Mouse (Mus musculus) ovary, adult 18-20 months (tissue): ENCODE measurements at regions not wholly inside any gene's neighbourhood (a gene's known extent, or its start where the extent isn't known, plus 50 kb on each side); places are given as distances from the start of the nearest gene placed in this dataset.
"Not testable (repeated sequence)": the region's sequence is repeated elsewhere in the genome, so short reads cannot be mapped to it uniquely, and the experiment has no call there.

Source experiments
- DNase-seq: peaks from one replicate; pipeline ENCODE4 v3.0.0; 2022; ENCODE audit warnings: low spot score, mixed read lengths

DNA sequence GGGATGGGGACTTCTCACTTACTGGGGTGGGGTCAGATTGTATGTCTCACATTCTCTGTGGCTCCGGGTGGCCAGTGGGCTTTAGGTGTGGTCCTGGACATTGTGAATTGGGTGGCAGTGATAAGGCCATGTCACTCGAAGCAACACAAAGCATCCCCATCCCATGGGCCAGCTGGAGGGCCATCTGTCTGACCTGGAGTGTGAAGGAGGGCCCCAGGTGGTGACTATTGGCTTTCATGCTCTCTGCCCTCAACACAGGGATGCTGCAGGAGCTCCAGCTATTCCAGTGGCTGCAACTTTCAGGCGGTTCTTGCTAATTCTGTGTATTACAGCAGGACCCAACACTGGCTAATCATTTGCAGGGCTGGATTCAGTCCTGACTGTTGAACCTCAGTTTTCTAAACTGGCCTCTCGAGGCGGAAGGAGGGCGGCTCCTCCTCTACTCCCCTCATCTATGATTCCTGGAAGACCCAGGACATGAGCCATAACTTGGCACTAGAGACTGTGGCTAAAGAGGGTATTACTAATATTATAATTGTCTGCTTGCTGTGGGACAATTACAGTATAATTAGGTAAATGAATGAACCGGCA lies 64.1 kb downstream of the 9530068E07Rik start:
- no peak for DNase-seq

GRCm38 (mm10) chr11:52471128-52471527 lies 74.9 kb downstream of the 9530068E07Rik start:
- DNase-seq = not testable (repeated sequence)

GRCm38 (mm10) chr11:52480111-52480510 lies 83.9 kb downstream of the 9530068E07Rik start:
- not testable (repeated sequence) for DNase-seq

GRCm38 (mm10) chr11:52480694-52481093 lies 84.5 kb downstream of the 9530068E07Rik start:
- DNase-seq = not testable (repeated sequence)

- not testable (repeated sequence) for DNase-seq
These were observed 87.3 kb downstream of the 9530068E07Rik start for GRCm38 (mm10) chr11:52483534-52483933.

DNA sequence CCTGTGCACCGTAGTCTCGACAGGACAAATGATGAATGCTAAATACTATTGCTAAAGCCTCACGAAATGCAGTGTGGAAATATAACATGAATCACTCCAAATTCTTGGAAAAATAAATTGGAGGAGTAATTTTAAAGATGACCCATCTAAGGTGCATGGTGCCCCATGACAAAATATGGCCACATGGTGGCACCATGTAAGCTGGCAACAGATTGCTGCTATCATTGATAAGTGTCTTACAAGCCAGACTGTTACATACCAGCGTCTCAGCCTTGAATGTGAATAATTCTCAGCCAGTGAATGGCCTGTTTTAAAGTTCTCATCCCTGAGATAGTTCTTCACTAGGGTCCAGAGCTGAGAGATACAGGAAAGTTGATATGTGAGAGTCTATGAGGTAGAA lies 92.3 kb downstream of the 9530068E07Rik start:
- not testable (repeated sequence) for DNase-seq

DNA sequence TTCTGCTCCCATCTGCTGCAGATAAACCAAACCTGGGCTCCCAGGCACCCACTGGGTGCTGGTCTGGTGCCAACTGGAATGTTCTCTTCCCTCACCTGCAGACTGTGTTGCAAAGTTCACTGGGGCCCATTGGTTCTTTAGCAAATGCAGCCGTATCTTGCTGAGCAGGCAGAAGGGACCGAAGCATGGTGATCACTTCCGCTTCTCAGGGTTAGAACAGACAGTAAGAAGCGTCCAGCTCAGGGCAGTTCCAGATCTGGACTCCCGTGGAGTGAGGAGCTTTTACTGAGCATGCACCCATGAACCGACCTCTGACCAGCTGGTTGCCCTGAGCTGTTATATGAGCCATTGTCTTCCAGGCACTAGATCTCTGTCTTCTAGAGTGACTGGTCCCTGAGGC lies 97.1 kb downstream of the 9530068E07Rik start:
- no peak for DNase-seq

GRCm38 (mm10) chr11:52496908-52497307 lies 100.7 kb downstream of the 9530068E07Rik start:
- DNase-seq = no peak

DNA sequence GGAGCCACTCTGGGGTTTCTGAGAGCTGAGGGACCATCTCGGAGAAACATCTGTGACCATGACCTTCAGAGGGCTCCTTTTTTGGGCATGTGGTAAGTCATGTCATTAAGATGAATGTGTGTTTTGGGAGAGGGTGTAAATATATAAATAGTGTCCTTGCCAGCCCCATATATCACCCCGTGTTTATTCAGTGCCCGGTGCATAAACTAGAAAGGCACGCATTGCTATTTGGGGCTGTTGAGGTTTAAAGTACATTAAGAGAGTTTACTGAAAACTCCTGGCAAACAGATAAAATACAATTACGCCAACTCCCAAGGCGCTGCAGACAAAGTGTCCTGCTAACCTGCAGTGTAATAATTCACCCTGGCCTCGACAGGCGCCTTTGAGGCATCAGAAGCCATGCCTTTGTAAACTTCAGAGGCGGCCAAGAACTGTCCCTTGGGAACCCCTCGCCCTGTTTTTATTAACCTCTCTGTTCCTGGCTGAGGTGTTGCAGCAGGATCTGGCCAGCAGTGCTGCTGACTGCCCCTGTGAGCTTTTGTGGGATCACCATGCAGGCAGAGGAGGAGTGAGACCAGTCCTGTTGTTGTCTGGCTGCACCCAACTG lies 106.6 kb downstream of the 9530068E07Rik start:
- DNase-seq = no peak

DNA sequence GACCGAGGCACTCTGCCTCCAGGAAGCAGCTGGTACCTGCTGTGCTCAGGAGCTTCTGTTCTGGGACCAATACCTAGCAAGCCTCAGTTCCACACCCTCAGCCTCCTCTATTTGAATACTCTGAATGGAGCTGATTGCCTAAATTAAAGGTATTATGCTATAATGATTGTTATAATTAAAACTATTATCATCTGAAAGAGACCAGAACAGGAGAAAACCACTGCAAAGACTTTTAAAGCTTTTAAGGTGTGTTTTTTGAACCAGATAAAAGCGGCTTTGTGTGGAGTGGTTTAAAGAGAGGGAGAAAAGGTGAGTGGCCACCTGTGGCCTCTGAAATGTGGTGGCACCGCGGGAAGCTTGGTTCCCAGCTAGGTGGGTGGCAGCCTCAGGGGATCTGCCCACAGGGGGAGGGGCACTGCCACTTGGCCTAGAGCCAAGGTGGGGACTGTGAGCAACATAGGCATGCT lies 115.6 kb downstream of the 9530068E07Rik start:
- no peak for DNase-seq

DNA sequence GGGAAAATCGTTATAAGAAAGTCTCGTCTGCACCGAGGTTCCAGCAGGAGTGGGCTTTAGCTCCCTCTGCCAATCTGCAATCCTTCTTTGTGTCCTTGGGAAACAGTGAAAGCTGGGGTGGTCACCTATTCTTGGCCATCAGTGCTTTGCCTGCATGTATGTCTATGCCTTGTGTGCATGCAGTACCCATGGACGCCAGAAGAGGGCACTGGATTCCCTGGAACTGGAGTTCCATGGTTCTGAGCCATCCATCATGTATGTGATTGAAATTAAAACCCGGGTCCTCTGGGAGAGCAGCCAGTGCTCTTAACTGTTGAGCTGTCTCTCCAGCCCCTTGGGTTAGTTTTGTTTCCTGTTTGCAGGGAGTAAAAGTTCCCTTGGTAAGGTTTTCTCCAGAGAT lies 121.1 kb downstream of the 9530068E07Rik start:
- DNase-seq = no peak

- no peak for DNase-seq
These were observed 123.6 kb downstream of the 9530068E07Rik start for GRCm38 (mm10) chr11:52519877-52520276.

DNA sequence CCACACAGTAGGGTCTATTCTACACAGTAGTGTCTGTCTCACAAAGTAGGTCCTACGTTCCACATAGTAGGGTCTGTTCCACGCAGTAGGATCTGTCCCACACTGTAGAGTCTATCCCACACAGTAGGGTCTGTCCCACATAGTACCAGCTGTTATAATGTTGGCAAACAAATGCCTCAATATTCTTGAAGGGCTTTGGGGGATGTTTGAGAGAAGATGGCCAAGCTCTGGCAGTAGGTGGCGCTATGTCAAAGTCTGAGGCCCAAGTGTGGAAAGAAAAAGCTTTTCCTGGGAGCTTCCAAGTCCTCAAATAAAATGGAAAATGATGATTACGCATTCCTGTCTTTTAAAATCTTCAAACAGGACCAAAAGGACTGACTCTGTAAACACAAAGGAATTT lies 125.7 kb downstream of the 9530068E07Rik start:
- DNase-seq = no peak

DNA sequence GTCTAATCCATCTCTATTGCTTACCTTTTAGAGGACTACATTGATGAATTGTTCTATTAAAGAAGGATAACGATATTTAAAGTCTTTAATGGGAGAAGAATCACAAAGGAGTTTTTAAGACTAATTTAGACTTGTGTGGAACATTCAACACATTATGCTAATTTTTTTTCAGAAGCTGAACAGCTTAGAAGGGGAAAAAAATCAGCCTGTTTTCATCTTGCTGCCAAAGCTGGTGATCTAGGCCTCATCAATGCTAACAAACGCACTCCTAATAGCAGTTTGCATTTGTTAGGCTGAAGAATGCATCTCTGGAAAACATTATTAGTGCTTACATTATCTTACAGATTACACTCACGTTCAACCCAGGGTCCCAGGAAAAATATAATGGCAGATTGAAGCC lies 126.2 kb downstream of the 9530068E07Rik start:
- no peak for DNase-seq

- DNase-seq = no peak
These were observed 127.0 kb downstream of the 9530068E07Rik start for GRCm38 (mm10) chr11:52523191-52523590.

DNA sequence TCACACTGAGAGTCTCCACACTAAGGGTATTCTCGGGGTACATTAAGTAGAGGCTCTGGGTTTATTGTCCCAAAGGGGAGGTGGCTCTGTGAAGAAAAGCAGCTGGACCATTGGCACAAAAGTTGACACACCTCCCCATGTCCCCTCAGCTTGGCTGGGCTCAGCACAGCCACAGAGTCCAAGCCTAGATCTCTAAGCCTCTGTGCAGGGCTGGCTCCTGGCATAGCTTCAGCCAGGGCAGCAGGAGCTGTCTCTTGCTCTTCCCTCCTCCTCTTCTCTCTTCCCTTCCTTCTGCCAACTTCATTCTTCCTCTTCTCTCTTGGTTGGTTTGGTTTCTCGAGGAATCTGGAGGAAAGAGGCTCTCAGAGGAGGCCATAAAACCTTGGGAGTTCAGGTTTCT lies 127.4 kb downstream of the 9530068E07Rik start:
- no peak for DNase-seq

DNA sequence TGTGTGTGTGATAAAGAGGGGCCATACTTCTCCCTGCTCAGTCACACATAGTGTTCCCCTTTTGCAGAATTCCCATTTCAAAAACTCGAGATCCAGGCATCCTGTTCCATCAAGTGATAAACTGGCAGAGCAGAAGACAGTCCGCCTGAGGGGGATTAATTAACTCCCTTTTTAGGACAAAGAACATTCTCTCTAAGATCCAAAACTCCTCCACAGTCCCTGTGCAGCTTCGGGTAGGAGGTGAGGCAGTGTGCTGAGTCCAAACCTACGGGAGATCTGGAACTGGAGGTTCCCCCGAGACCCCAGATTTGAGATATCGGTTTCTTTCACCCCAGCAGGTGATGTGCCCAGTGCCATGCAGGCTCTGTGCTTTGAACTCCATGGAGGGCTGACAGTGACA lies 129.2 kb downstream of the 9530068E07Rik start:
- DNase-seq = no peak

DNA sequence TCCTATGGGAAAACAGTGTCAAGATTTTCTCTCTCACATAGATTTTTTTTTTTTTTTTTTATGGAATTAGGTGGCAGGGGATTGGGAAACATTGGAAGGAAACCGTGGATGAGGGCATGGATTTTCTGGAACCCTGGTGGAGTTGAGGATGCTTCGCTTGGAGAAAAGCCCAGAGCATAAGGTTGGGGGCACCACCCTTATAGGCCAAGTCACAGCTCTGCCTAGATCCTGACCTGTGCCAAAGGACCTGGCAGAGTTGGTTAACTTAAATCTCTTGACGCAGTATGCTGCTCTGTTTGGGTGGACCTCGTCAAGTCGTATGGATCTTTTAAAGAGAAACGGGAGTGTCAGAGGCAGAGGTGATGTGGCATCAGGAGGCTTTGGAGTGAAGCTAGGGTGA lies 130.1 kb downstream of the 9530068E07Rik start:
- DNase-seq = no peak

GRCm38 (mm10) chr11:52533379-52533778 lies 137.2 kb downstream of the 9530068E07Rik start:
- DNase-seq = no peak

- no peak for DNase-seq
These were observed 138.4 kb downstream of the 9530068E07Rik start for GRCm38 (mm10) chr11:52534586-52534985.

GRCm38 (mm10) chr11:52536211-52536610 lies 140.0 kb downstream of the 9530068E07Rik start:
- no peak for DNase-seq

GRCm38 (mm10) chr11:52536841-52537240 lies 140.6 kb downstream of the 9530068E07Rik start:
- DNase-seq = no peak

DNA sequence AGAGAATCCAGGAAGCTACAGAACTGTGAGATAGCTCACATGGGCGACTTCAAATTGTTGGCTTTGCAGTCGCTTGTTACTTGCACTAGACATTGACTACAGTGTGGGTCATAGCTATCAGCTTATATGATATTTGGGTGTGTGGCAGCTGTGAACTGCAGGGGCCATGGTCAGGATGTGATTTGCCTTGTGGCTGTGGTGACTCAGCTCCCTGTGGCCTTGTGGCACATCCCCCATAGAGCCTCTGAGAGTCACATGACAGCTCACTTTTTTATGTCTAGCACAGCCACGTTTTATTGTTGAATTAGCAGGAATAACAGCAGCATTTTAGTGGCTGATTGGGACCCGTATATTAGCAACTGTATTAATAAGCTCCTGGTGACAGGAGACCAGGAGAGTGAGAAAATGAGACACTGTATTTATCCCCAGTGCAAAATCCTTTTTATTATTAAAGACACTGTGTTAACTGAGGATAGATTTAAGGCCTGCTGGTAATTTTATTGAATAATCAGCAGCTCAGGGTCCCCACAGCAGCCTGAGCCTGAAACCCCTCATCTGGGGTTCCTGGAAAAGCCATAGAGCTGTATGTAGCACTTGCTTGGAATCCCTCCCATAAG lies 141.7 kb downstream of the 9530068E07Rik start:
- DNase-seq = peak; percentile 47
